In genomic region chr6:127430716-127431115, GRCm38 (mm10) we compare ENCODE assay signal across 20 mouse cellular contexts.
"Had no signal": no experiment of that assay in that cellular context is flagged by ENCODE, and none has a peak within 500 bp of the region (broad histone marks: within the 10 kb centered on the region; RNA-seq: fewer than 3 reads in every experiment).

No protein-coding gene starts in this region.

- DNase-seq: liver, postnatal 0 days; lung, adult 2 months; lung, postnatal 4 days; retina, postnatal 1 day; right cerebral cortex, adult 18-20 months; right cerebral cortex, postnatal 25 days; right cerebral cortex, postnatal 4 days; spleen, adult 18-20 months; thymus, adult 2 months; thymus, postnatal 25 days; thymus, postnatal 4 days had no signal

- H3K9ac ChIP-seq: liver, embryonic 15.5 days; liver, postnatal 0 days; lung, embryonic 15.5 days; midbrain, embryonic 13.5 days; neural tube, embryonic 13.5 days; neural tube, embryonic 15.5 days had no signal

- H3K9me3 ChIP-seq: liver, embryonic 15.5 days; lung, embryonic 15.5 days; midbrain, embryonic 13.5 days; neural tube, embryonic 13.5 days; neural tube, embryonic 15.5 days had no signal

- H3K4me3 ChIP-seq: liver, embryonic 15.5 days; lung, embryonic 15.5 days; midbrain, embryonic 13.5 days; myocyte; neural tube, embryonic 13.5 days; neural tube, embryonic 15.5 days had no signal

- H3K36me3 ChIP-seq: liver, embryonic 15.5 days; lung, embryonic 15.5 days; midbrain, embryonic 13.5 days; neural tube, embryonic 13.5 days; neural tube, embryonic 15.5 days had no signal

- H3K4me2 ChIP-seq: liver, embryonic 15.5 days; lung, embryonic 15.5 days; midbrain, embryonic 11.5 days; midbrain, embryonic 13.5 days; neural tube, embryonic 13.5 days; neural tube, embryonic 15.5 days had no signal

- H3K27ac ChIP-seq: liver, embryonic 15.5 days; lung, embryonic 15.5 days; midbrain, embryonic 13.5 days; neural tube, embryonic 13.5 days; neural tube, embryonic 15.5 days had no signal

- H3K27me3 ChIP-seq: lung, embryonic 15.5 days; midbrain, embryonic 13.5 days; neural tube, embryonic 13.5 days; neural tube, embryonic 15.5 days had no signal

- ATAC-seq: liver, postnatal 0 days; lung, postnatal 0 days; midbrain, embryonic 13.5 days; midbrain, embryonic 16.5 days had no signal

- H3K4me1 ChIP-seq: liver, embryonic 15.5 days; lung, embryonic 15.5 days; midbrain, embryonic 13.5 days; neural tube, embryonic 13.5 days; neural tube, embryonic 15.5 days had no signal
